8 mouse cellular contexts compared by ENCODE assay signal in the genomic region with DNA sequence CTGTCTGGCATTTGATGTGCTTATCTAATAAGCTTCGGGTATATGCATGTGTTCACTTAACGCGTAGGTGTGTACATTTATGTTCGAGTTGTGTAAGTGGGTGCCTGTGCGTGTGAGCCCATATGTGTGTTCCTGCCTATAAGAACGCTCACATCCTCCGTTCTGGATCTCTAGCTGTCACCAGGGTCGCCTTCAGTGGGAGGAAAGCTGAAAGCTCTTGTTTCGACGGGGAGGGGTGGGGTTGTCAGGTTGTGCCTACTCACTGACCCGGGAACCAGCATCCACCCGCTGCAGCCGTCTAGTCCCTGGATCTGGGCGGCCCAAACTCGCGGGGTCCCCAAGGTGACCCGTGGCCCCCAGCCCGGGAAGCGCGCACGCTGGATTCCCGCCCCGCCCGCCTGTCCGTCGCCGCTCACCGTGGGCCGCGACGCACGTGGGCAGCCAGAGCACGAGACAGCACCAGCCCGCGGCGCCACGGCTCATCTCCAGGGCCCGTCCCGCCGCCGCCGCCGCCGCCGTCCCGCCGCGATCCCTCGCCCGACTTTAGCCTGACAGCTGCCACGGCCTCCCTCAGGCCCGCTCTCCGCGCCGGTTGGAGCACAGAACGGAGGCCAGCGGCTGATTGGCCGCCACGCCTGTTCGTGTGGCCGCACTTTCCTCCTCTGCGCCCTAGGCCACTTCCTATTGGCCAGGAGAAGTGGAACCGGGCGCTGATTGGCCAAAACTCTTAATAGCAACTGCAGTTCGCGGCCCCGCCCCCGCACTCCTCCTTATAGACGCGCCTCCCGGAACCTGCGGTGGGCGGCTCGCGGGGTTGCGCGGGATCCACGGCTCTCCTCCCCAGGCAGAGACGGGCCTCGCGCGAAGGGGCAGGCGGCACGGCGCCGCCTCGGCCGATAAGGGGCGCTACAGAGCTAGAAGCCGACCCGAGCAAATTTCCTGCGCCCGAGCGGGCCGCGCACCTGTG. TPM values are rescaled to one million over a fixed set of nuclear protein-coding genes. Genes with fewer than 3 reads are reported as not detected.
DNase-seq lines count a peak whose midpoint lies in the region; ATAC-seq and TF ChIP-seq lines count a peak whose summit lies in the region.

A gene (plus strand): TSS at position 818 of the 967 bp plus-strand sequence.

- H3K79me2 ChIP-seq in CH12.LX (replicated peaks; ENCODE audit: control insufficient read depth, extremely low read depth, insufficient read depth, poor library complexity, severe bottlenecking), result peaks cover 38% of the 10 kb centered on the region

- H3K4me2 ChIP-seq in CH12.LX (ENCODE audit: insufficient read depth, low read depth, poor library complexity, severe bottlenecking), result peak within 1 kb of the TSS; percentile 97
- H3K4me2 ChIP-seq in forebrain, embryonic 11.5 days (ENCODE audit: low read depth, low read length, severe bottlenecking), result peak within 1 kb of the TSS; percentile 86
- peak within 1 kb of the TSS; percentile 93 for H3K4me2 ChIP-seq in heart, embryonic 16.5 days (ENCODE audit: low read depth, low read length)
- peak within 1 kb of the TSS; percentile 100 for H3K4me2 ChIP-seq in liver, embryonic 15.5 days
- peak within 1 kb of the TSS; percentile 94 for H3K4me2 ChIP-seq in neural tube, embryonic 12.5 days (replicated peaks)

- DNase-seq in CH12.LX (ENCODE audit: extremely low read depth), result peak; percentile 98
- peak; percentile 99 for DNase-seq in c-Kit-positive CD71-positive TER-119-negative erythroid progenitor cells, embryonic 14.5 days (ENCODE audit: low read depth)
- DNase-seq in forebrain, embryonic 11.5 days (ENCODE audit: low spot score), result peak; percentile 99
- DNase-seq in kidney, postnatal 36 days, result peak; percentile 99 to 100
- peak; percentile 98 for DNase-seq in telencephalon, adult 2 months (ENCODE audit: low read depth, low spot score)

- WGBS in forebrain, embryonic 11.5 days, result 3% methylated on average over 90 of the region's 96 CpGs
- under 1% methylated on average over 86 of the region's 96 CpGs for WGBS in heart, embryonic 16.5 days
- under 1% methylated on average over 96 of the region's 96 CpGs for WGBS in liver, embryonic 15.5 days (ENCODE audit: insufficient replicate concordance)
- WGBS in neural tube, embryonic 12.5 days, result 3% methylated on average over 84 of the region's 96 CpGs

- TF ChIP-seq CTCF in CH12.LX (conservative IDR thresholded peaks at IDR 0.05 in 1 of 2, IDR thresholded peaks at IDR 0.05 in 1 of 2; ENCODE audit: low read depth in 2 of 2, low read length in 2 of 2), result peak in 1 of 2 experiments; percentile 60; a peak in 2 of 4 replicates

- peaks cover 0 to 35% of the 10 kb centered on the region in 2 experiments; a peak in 2 of 4 replicates for H3K4me1 ChIP-seq in CH12.LX (ENCODE audit: control insufficient read depth in 1 of 2, insufficient read depth in 2 of 2)
- H3K4me1 ChIP-seq in forebrain, embryonic 11.5 days (replicated peaks; ENCODE audit: control insufficient read depth, insufficient read depth, low read length), result peaks cover 10% of the 10 kb centered on the region
- H3K4me1 ChIP-seq in heart, embryonic 16.5 days (ENCODE audit: control insufficient read depth, insufficient read depth, low read length), result peaks cover 26% of the 10 kb centered on the region
- H3K4me1 ChIP-seq in liver, embryonic 15.5 days (replicated peaks), result peaks cover 47% of the 10 kb centered on the region
- H3K4me1 ChIP-seq in neural tube, embryonic 12.5 days, result peaks cover 31% of the 10 kb centered on the region

- H3K36me3 ChIP-seq in CH12.LX (replicated peaks in 1 of 2; ENCODE audit: control insufficient read depth in 1 of 2, insufficient read depth in 1 of 2, low read length in 1 of 2), result peaks cover 11 to 51% of the 10 kb centered on the region in 2 experiments
- no peaks in the 10 kb centered on the region for H3K36me3 ChIP-seq in forebrain, embryonic 11.5 days (ENCODE audit: control insufficient read depth, insufficient read depth, low read length)
- peaks cover 8% of the 10 kb centered on the region for H3K36me3 ChIP-seq in heart, embryonic 16.5 days (ENCODE audit: control insufficient read depth, insufficient read depth)
- H3K36me3 ChIP-seq in liver, embryonic 15.5 days (replicated peaks), result peaks cover 20% of the 10 kb centered on the region
- H3K36me3 ChIP-seq in neural tube, embryonic 12.5 days, result peaks cover 11% of the 10 kb centered on the region; the same call in 1 of the 2 replicates

- H3K9ac ChIP-seq in CH12.LX (ENCODE audit: insufficient read depth, low read depth), result peak within 1 kb of the TSS; percentile 93
- H3K9ac ChIP-seq in forebrain, embryonic 11.5 days (ENCODE audit: low read length), result peak within 1 kb of the TSS; percentile 92
- H3K9ac ChIP-seq in heart, embryonic 16.5 days (ENCODE audit: low read length), result peak within 1 kb of the TSS; percentile 87
- peak within 1 kb of the TSS; percentile 90 for H3K9ac ChIP-seq in liver, embryonic 15.5 days
- H3K9ac ChIP-seq in neural tube, embryonic 12.5 days, result peak within 1 kb of the TSS; percentile 94

- no peak for TF ChIP-seq EP300 in CH12.LX (IDR thresholded peaks at IDR 0.05; ENCODE audit: low read length)

- peak within 1 kb of the TSS; percentile 85 for H3K27ac ChIP-seq in CH12.LX (ENCODE audit: insufficient read depth, low read depth)
- peak within 1 kb of the TSS; percentile 89 for H3K27ac ChIP-seq in forebrain, embryonic 11.5 days (ENCODE audit: low read depth, low read length)
- H3K27ac ChIP-seq in heart, embryonic 16.5 days (ENCODE audit: low read length), result peak within 1 kb of the TSS; percentile 90
- H3K27ac ChIP-seq in liver, embryonic 15.5 days (replicated peaks), result peak within 1 kb of the TSS; percentile 95
- H3K27ac ChIP-seq in neural tube, embryonic 12.5 days, result peak within 1 kb of the TSS; percentile 86

- dilution Hi-C loops in CH12.LX (cut with MboI; ENCODE audit: extremely low pct_ligation_motif_present, extremely low pct_unique_long_range_greater_than_20kb, low sequenced_read_pairs), result no loop called here

- peak within 1 kb of the TSS; percentile 89 to 99 (median 93) for H3K4me3 ChIP-seq in CH12.LX (replicated peaks in 1 of 3; ENCODE audit: low read depth in 2 of 3, low read length in 2 of 3, poor library complexity in 1 of 3)
- H3K4me3 ChIP-seq in forebrain, embryonic 11.5 days (ENCODE audit: low read depth, low read length), result peak within 1 kb of the TSS; percentile 65
- H3K4me3 ChIP-seq in heart, embryonic 16.5 days (ENCODE audit: low read length), result peak within 1 kb of the TSS; percentile 64
- H3K4me3 ChIP-seq in liver, embryonic 15.5 days (replicated peaks), result peak within 1 kb of the TSS; percentile 81
- H3K4me3 ChIP-seq in neural tube, embryonic 12.5 days, result peak within 1 kb of the TSS; percentile 72

- TF ChIP-seq RAD21 in CH12.LX (IDR thresholded peaks at IDR 0.05; ENCODE audit: low read depth, low read length), result no peak

- no peak for TF ChIP-seq POLR2A in CH12.LX (IDR thresholded peaks at IDR 0.05; ENCODE audit: low read depth, low read length)

- no peaks in the 10 kb centered on the region for H3K9me3 ChIP-seq in CH12.LX (replicated peaks; ENCODE audit: low read length)
- H3K9me3 ChIP-seq in forebrain, embryonic 11.5 days (ENCODE audit: control insufficient read depth, low read length), result no peaks in the 10 kb centered on the region
- no peaks in the 10 kb centered on the region for H3K9me3 ChIP-seq in heart, embryonic 16.5 days (replicated peaks; ENCODE audit: control insufficient read depth, low read length)
- H3K9me3 ChIP-seq in liver, embryonic 15.5 days (replicated peaks), result no peaks in the 10 kb centered on the region
- no peaks in the 10 kb centered on the region for H3K9me3 ChIP-seq in neural tube, embryonic 12.5 days

- in situ Hi-C loops in CH12.LX (cut with MboI; ENCODE audit: low pct_ligation_motif_present, low pct_unique_long_range_greater_than_20kb, low sequenced_read_pairs), result loop anchor here (25.0 kb wide), 1 partner anchor 461 kb away; a partner anchor contains a TSS

- H3K27me3 ChIP-seq in CH12.LX (replicated peaks), result no peaks in the 10 kb centered on the region
- no peaks in the 10 kb centered on the region for H3K27me3 ChIP-seq in forebrain, embryonic 11.5 days (ENCODE audit: control insufficient read depth, insufficient read depth, low read length)
- H3K27me3 ChIP-seq in heart, embryonic 16.5 days (ENCODE audit: control insufficient read depth, insufficient read depth, low read length), result no peaks in the 10 kb centered on the region
- H3K27me3 ChIP-seq in liver, embryonic 15.5 days, result no peaks in the 10 kb centered on the region
- no peaks in the 10 kb centered on the region for H3K27me3 ChIP-seq in neural tube, embryonic 12.5 days (replicated peaks)

- ATAC-seq in forebrain, embryonic 11.5 days (replicated peaks; ENCODE audit: low FRiP score), result peak; percentile 96
- ATAC-seq in heart, embryonic 16.5 days (replicated peaks; ENCODE audit: extremely low read depth, insufficient read depth, low FRiP score), result peak; percentile 91
- ATAC-seq in liver, embryonic 15.5 days (ENCODE audit: insufficient read depth), result peak; percentile 95
- ATAC-seq in neural tube, embryonic 12.5 days (ENCODE audit: low FRiP score, low read depth), result peak; percentile 94

TF ChIP-seq in CH12.LX, 34 proteins besides CTCF, POLR2A, EP300 and RAD21 (continues in another document):
- no peak for TF ChIP-seq USF1 (IDR thresholded peaks at IDR 0.05; ENCODE audit: low read depth, low read length)
- TF ChIP-seq SIN3A (IDR thresholded peaks at IDR 0.05; ENCODE audit: low read length), result no peak
- no peak for TF ChIP-seq TCF12 (IDR thresholded peaks at IDR 0.05; ENCODE audit: low read depth, low read length)
- no peak for TF ChIP-seq E2F4 (IDR thresholded peaks at IDR 0.05; ENCODE audit: insufficient replicate concordance, low read depth, low read length)
- 0 out of 2 replicates have a peak, but pooled peaks have one; percentile 66 for TF ChIP-seq TBP (conservative IDR thresholded peaks at IDR 0.05; ENCODE audit: low read depth, low read length)
- TF ChIP-seq MAX (IDR thresholded peaks at IDR 0.05; ENCODE audit: low read length), result 0 out of 2 replicates have a peak, but pooled peaks have one; percentile 39
- no peak for TF ChIP-seq ETS1 (conservative IDR thresholded peaks at IDR 0.05; ENCODE audit: low read depth, low read length)
- TF ChIP-seq POLR2AphosphoS2 (IDR thresholded peaks at IDR 0.05; ENCODE audit: low read depth, low read length), result 0 out of 2 replicates have a peak, but pooled peaks have one; percentile 4
- TF ChIP-seq ZKSCAN1 (IDR thresholded peaks at IDR 0.05; ENCODE audit: borderline replicate concordance, low read depth, low read length), result no peak
- TF ChIP-seq JUND (conservative IDR thresholded peaks at IDR 0.05; ENCODE audit: low read depth, low read length), result no peak
- no peak for TF ChIP-seq PAX5 (IDR thresholded peaks at IDR 0.05; ENCODE audit: low read length)

RNA-seq across cellular contexts. Expression of the gene that starts here (rescaled TPM):
- 484 and 566 TPM in 2 replicates for total RNA-seq in CH12.LX (2012; rRNA removed)
- 483 and 577 TPM in 2 replicates for total RNA-seq in CH12.LX (2014; rRNA removed)
- polyA plus RNA-seq in CH12.LX (2012; ENCODE audit: insufficient read length, low read depth), result 505 and 599 TPM in 2 replicates
- 647 and 695 TPM in 2 replicates for polyA plus RNA-seq in forebrain, embryonic 11.5 days (2014; fragmentation: Nextera tagmentation; extraction: Ambion mirVana)
- 376 and 381 TPM in 2 replicates for polyA plus RNA-seq in heart, embryonic 16.5 days (2015; fragmentation: Nextera tagmentation; extraction: Ambion mirVana)
- polyA plus RNA-seq in liver, embryonic 15.5 days (2015; fragmentation: Nextera tagmentation; extraction: Ambion mirVana), result 260 and 270 TPM in 2 replicates
- polyA plus RNA-seq in neural tube, embryonic 12.5 days (2016; fragmentation: Nextera tagmentation; extraction: Ambion mirVana), result 585 and 590 TPM in 2 replicates

Comparison
In these comparisons a context has a peak if more than half of its experiments do, and no peak if none do; other contexts are left out.
1. Peak in every context shown above with its lines: DNase-seq, ATAC-seq, H3K4me3 ChIP-seq and H3K27ac ChIP-seq.